Mouse (Mus musculus) kidney, adult 9 months (tissue): ENCODE data around the gene Gsta3.

Experiments used
- DNase-seq: peaks from one replicate; pipeline ENCODE4 v3.0.0; 2022

Gene Gsta3

GRCm38 (mm10) chr1:21304174-21304573, 63.8 kb downstream of the Gsta3 start:
- no peak for DNase-seq

- no peak for DNase-seq
Measured at GRCm38 (mm10) chr1:21304646-21305045, 64.3 kb downstream of the Gsta3 start.

- peak; percentile 85 for DNase-seq
Measured at GRCm38 (mm10) chr1:21305443-21305842, 65.1 kb downstream of the Gsta3 start.

GRCm38 (mm10) chr1:21314336-21314735, 73.9 kb downstream of the Gsta3 start:
- DNase-seq, result no peak
